Mouse (Mus musculus): ENCODE measurements around the gene Eif4g3. TPM values are rescaled to one million over a fixed set of nuclear protein-coding genes. Genes with fewer than 3 reads are reported as not detected.
A peak's percentile ranks its signal among the peaks of the same experiment; 100 is the strongest.

Gene Eif4g3
- total and polyA plus RNA-seq, 2 experiments from 2014 or later: 36.5 to 55.9 TPM

- Histone ChIP-seq H3K9ac (replicated peaks; ENCODE audit: low read length) (peak within 1 kb of the TSS; percentile 98), H3K9me3 (ENCODE audit: low read length) (no peaks in the 10 kb centered on the region), H3K4me3 (ENCODE audit: low read length) (peak within 1 kb of the TSS; percentile 89), H3K27me3 (ENCODE audit: insufficient read depth, low read length) (no peaks in the 10 kb centered on the region), H3K36me3 (ENCODE audit: insufficient read depth, low read length) (0 out of 2 replicates have a peak, but pooled peaks cover 2% of the 10 kb centered on the region), H3K4me2 (ENCODE audit: low read depth, low read length) (peak within 1 kb of the TSS; percentile 87), H3K4me1 (ENCODE audit: insufficient read depth, low read length) (peaks cover 11% of the 10 kb centered on the region), H3K27ac (peak within 1 kb of the TSS; percentile 100)
- DNase-seq (ENCODE audit: low spot score) (peak; percentile 92), ATAC-seq (peak; percentile 73)
- under 1% methylated on average over 42 of the region's 84 CpGs for WGBS
- no peak for TF ChIP-seq CTCF (IDR thresholded peaks at IDR 0.05; ENCODE audit: low read depth)
Measured at GRCm38 (mm10) chr4:138216200-138216890, 223.5 kb downstream of the Eif4g3 start, which contains the start of gene Hp1bp3. Gene Hp1bp3, plus strand, starts transcription at chr4:138216296.

GRCm38 (mm10) chr4:138216891-138217392 is 224.1 kb downstream of the Eif4g3 start:
- WGBS: under 1% methylated on average over 56 of the region's 68 CpGs
- peak overlapping the region; percentile 89 for H3K4me3 ChIP-seq (ENCODE audit: low read length)
- DNase-seq (ENCODE audit: low spot score) (peak; percentile 99), ATAC-seq (peak; percentile 96)
- H3K4me1 ChIP-seq (ENCODE audit: insufficient read depth, low read length): peaks cover 11% of the 10 kb centered on the region
- 0 out of 2 replicates have a peak, but pooled peaks cover 2% of the 10 kb centered on the region for H3K36me3 ChIP-seq (ENCODE audit: insufficient read depth, low read length)
- TF ChIP-seq CTCF (IDR thresholded peaks at IDR 0.05; ENCODE audit: low read depth): no peak
- peak overlapping the region; percentile 98 for H3K9ac ChIP-seq (replicated peaks; ENCODE audit: low read length)
- H3K4me2 ChIP-seq (ENCODE audit: low read depth, low read length): peak overlapping the region; percentile 87
- H3K27me3 ChIP-seq (ENCODE audit: insufficient read depth, low read length): no peaks in the 10 kb centered on the region
- no peaks in the 10 kb centered on the region for H3K9me3 ChIP-seq (ENCODE audit: low read length)
- H3K27ac ChIP-seq: peak overlapping the region; percentile 100

- H3K36me3 ChIP-seq (ENCODE audit: insufficient read depth, low read length): 0 out of 2 replicates have a peak, but pooled peaks cover 7% of the 10 kb centered on the region
- peak overlapping the region; percentile 100 for H3K27ac ChIP-seq
- H3K27me3 ChIP-seq (ENCODE audit: insufficient read depth, low read length): no peaks in the 10 kb centered on the region
- H3K9me3 ChIP-seq (ENCODE audit: low read length): no peaks in the 10 kb centered on the region
- no peak for ATAC-seq
- H3K4me2 ChIP-seq (ENCODE audit: low read depth, low read length): peak overlapping the region; percentile 86
- no peak for TF ChIP-seq CTCF (IDR thresholded peaks at IDR 0.05; ENCODE audit: low read depth)
- peak overlapping the region; percentile 98 for H3K9ac ChIP-seq (replicated peaks; ENCODE audit: low read length)
- H3K4me3 ChIP-seq (ENCODE audit: low read length): peak overlapping the region; percentile 89
- DNase-seq (ENCODE audit: low spot score): no peak
- peaks cover 11% of the 10 kb centered on the region for H3K4me1 ChIP-seq (ENCODE audit: insufficient read depth, low read length)
- 0% methylated on average over 36 of the region's 36 CpGs for WGBS
Measured at GRCm38 (mm10) chr4:138217441-138217840, 224.6 kb downstream of the Eif4g3 start.

- Histone ChIP-seq H3K9ac (replicated peaks; ENCODE audit: low read length) (peak overlapping the region; percentile 98), H3K4me2 (ENCODE audit: low read depth, low read length) (peak overlapping the region; percentile 86), H3K4me3 (ENCODE audit: low read length) (peak overlapping the region; percentile 89), H3K36me3 (ENCODE audit: insufficient read depth, low read length) (peaks cover 14% of the 10 kb centered on the region; the same call in 1 of the 2 replicates), H3K9me3 (ENCODE audit: low read length) (no peaks in the 10 kb centered on the region), H3K27me3 (ENCODE audit: insufficient read depth, low read length) (no peaks in the 10 kb centered on the region), H3K27ac (peak overlapping the region; percentile 100), H3K4me1 (ENCODE audit: insufficient read depth, low read length) (peaks cover 11% of the 10 kb centered on the region)
- no peak for ATAC-seq
- no peak for DNase-seq (ENCODE audit: low spot score)
- TF ChIP-seq CTCF (IDR thresholded peaks at IDR 0.05; ENCODE audit: low read depth): no peak
- WGBS: 76% methylated on average over 11 of the region's 11 CpGs
Measured at GRCm38 (mm10) chr4:138217951-138218685, 225.3 kb downstream of the Eif4g3 start.

- peaks cover 26% of the 10 kb centered on the region for H3K36me3 ChIP-seq (ENCODE audit: insufficient read depth, low read length)
- peaks cover 11% of the 10 kb centered on the region for H3K4me1 ChIP-seq (ENCODE audit: insufficient read depth, low read length)
- H3K4me3 ChIP-seq (ENCODE audit: low read length): no peak overlapping the region
- H3K27ac ChIP-seq: no peak overlapping the region
- H3K4me2 ChIP-seq (ENCODE audit: low read depth, low read length): no peak overlapping the region
- no peak for ATAC-seq
- DNase-seq (ENCODE audit: low spot score): no peak
- H3K27me3 ChIP-seq (ENCODE audit: insufficient read depth, low read length): no peaks in the 10 kb centered on the region
- no peaks in the 10 kb centered on the region for H3K9me3 ChIP-seq (ENCODE audit: low read length)
- TF ChIP-seq CTCF (IDR thresholded peaks at IDR 0.05; ENCODE audit: low read depth): no peak
- WGBS: 92% methylated on average over 5 of the region's 5 CpGs
- no peak overlapping the region for H3K9ac ChIP-seq (replicated peaks; ENCODE audit: low read length)
Measured at GRCm38 (mm10) chr4:138219331-138219730, 226.5 kb downstream of the Eif4g3 start.

- no peak overlapping the region for H3K27ac ChIP-seq
- H3K4me3 ChIP-seq (ENCODE audit: low read length): no peak overlapping the region
- H3K36me3 ChIP-seq (ENCODE audit: insufficient read depth, low read length): peaks cover 33% of the 10 kb centered on the region
- DNase-seq (ENCODE audit: low spot score) (no peak), ATAC-seq (no peak)
- no peaks in the 10 kb centered on the region for H3K9me3 ChIP-seq (ENCODE audit: low read length)
- H3K27me3 ChIP-seq (ENCODE audit: insufficient read depth, low read length): no peaks in the 10 kb centered on the region
- WGBS: 88% methylated on average over 7 of the region's 7 CpGs
- no peak for TF ChIP-seq CTCF (IDR thresholded peaks at IDR 0.05; ENCODE audit: low read depth)
- H3K4me1 ChIP-seq (ENCODE audit: insufficient read depth, low read length): peaks cover 7% of the 10 kb centered on the region
- no peak overlapping the region for H3K4me2 ChIP-seq (ENCODE audit: low read depth, low read length)
- no peak overlapping the region for H3K9ac ChIP-seq (replicated peaks; ENCODE audit: low read length)
Measured at GRCm38 (mm10) chr4:138220761-138221160, 227.9 kb downstream of the Eif4g3 start.

Data from hindbrain, postnatal 0 days (tissue).